Mouse (Mus musculus) stomach, embryonic 14.5 days (tissue): ENCODE data around the gene Fer1l4. TPM values are rescaled to one million over a fixed set of nuclear protein-coding genes. Genes with fewer than 3 reads are reported as not detected.

Source experiments
- ATAC-seq: fragments of 200-750 bp; cut with Nextera tagmentation; 2 replicates; pipeline ENCODE4 v1.8.0; 2017; ENCODE audit warnings: low read depth, moderate TSS enrichment; ENCODE audit not compliant: insufficient number of reproducible peaks, insufficient read depth, low FRiP score
- H3K27ac ChIP-seq: fragments of 300-500 bp; sonication (generic); 2 replicates; pipeline ENCODE4 v1.5.1; 2014; ENCODE audit warnings: mild to moderate bottlenecking, low read length, moderate library complexity, mixed read lengths
- H3K27me3 ChIP-seq: fragments of 300-500 bp; sonication (generic); 2 replicates; pipeline ENCODE4 v1.6.1; 2014; ENCODE audit warnings: low read length, control low read depth, mixed read lengths; ENCODE audit not compliant: control insufficient read depth, insufficient read depth
- H3K36me3 ChIP-seq: fragments of 300-500 bp; sonication (generic); 2 replicates; pipeline ENCODE4 v1.6.1; 2014; ENCODE audit warnings: mild to moderate bottlenecking, control low read depth, low read length, moderate library complexity, mixed read lengths; ENCODE audit not compliant: control insufficient read depth, insufficient read depth
- H3K4me1 ChIP-seq: fragments of 300-500 bp; sonication (generic); 2 replicates; pipeline ENCODE4 v1.6.1; 2014; ENCODE audit warnings: low read length, control low read depth, mixed read lengths; ENCODE audit not compliant: control insufficient read depth, insufficient read depth
- H3K4me2 ChIP-seq: fragments of 300-500 bp; sonication (generic); replicated peaks from 2 replicates; pipeline ENCODE4 v1.6.1; 2014; ENCODE audit warnings: low read depth, low read length, control low read depth
- H3K4me3 ChIP-seq: fragments of 300-500 bp; sonication (generic); 2 replicates; pipeline ENCODE4 v1.5.1; 2014; ENCODE audit warnings: low read depth, low read length, control low read depth
- H3K9ac ChIP-seq: fragments of 300-500 bp; sonication (generic); replicated peaks from 2 replicates; pipeline ENCODE4 v1.6.1; 2014; ENCODE audit warnings: low read depth, mild to moderate bottlenecking, control low read depth, low read length, moderate library complexity, mixed read lengths
- H3K9me3 ChIP-seq: fragments of 300-500 bp; sonication (generic); 2 replicates; pipeline ENCODE4 v1.6.1; 2016; ENCODE audit warnings: low read depth, low read length, control low read depth; ENCODE audit not compliant: control insufficient read depth
- WGBS: fragments of 180-500 bp; shearing (Covaris S2); extraction: QIAGEN DNeasy Blood & Tissue Kit; methylation state at CpG from one replicate; pipeline ENCODE4 v1.1.7; 2014; 5-methylcytosine and 5-hydroxymethylcytosine counted together
- polyA plus RNA-seq: library from polyadenylated mRNA; unstranded; fragments of >200 nt; fragmentation: Nextera tagmentation; extraction: Ambion mirVana; gene quantifications from 2 replicates; pipeline ENCODE4 v1.2.1, GENCODE M21; 2014

The Fer1l4 gene
- 0.78 and 1.6 TPM in 2 replicates for polyA plus RNA-seq

GRCm38 (mm10) chr2:156052816-156053215 lies at the start of gene Fer1l4:
TSS of gene Fer1l4 (minus strand) at chr2:156052947.
- Histone ChIP-seq H3K27me3 (no peaks in the 10 kb centered on the region), H3K36me3 (no peaks in the 10 kb centered on the region), H3K4me2 (no peak within 1 kb of the TSS), H3K4me3 (no peak within 1 kb of the TSS), H3K27ac (no peak within 1 kb of the TSS), H3K9me3 (no peaks in the 10 kb centered on the region), H3K4me1 (no peaks in the 10 kb centered on the region), H3K9ac (no peak within 1 kb of the TSS)
- peak; percentile 49 for ATAC-seq
- 66% methylated on average over 9 of the region's 9 CpGs for WGBS

GRCm38 (mm10) chr2:156091926-156092325 lies 39.2 kb upstream of the Fer1l4 start:
- 72% methylated on average over 5 of the region's 5 CpGs for WGBS
- no peak for ATAC-seq

GRCm38 (mm10) chr2:156089799-156090198 lies 37.1 kb upstream of the Fer1l4 start:
- ATAC-seq = no peak
- Histone ChIP-seq H3K4me2 (no peak overlapping the region), H3K4me1 (no peaks in the 10 kb centered on the region), H3K4me3 (no peak overlapping the region), H3K27ac (no peak overlapping the region), H3K9ac (no peak overlapping the region), H3K27me3 (no peaks in the 10 kb centered on the region), H3K9me3 (no peaks in the 10 kb centered on the region), H3K36me3 (peaks cover 4% of the 10 kb centered on the region)
- 81% methylated on average over 1 of the region's 1 CpGs for WGBS

More at GRCm38 (mm10) chr2:156091926-156092325, 39.2 kb upstream of the Fer1l4 start:
- H3K27me3 ChIP-seq = no peaks in the 10 kb centered on the region
- H3K9ac ChIP-seq = no peak overlapping the region
- no peaks in the 10 kb centered on the region for H3K4me1 ChIP-seq
- H3K9me3 ChIP-seq = no peaks in the 10 kb centered on the region
- H3K27ac ChIP-seq = no peak overlapping the region
- no peak overlapping the region for H3K4me2 ChIP-seq
- peaks cover 24% of the 10 kb centered on the region for H3K36me3 ChIP-seq
- no peak overlapping the region for H3K4me3 ChIP-seq

- Histone ChIP-seq H3K36me3 (peaks cover 4% of the 10 kb centered on the region; the same call in 1 of the 2 replicates), H3K27ac (no peak overlapping the region), H3K9me3 (no peaks in the 10 kb centered on the region), H3K9ac (no peak overlapping the region), H3K27me3 (no peaks in the 10 kb centered on the region), H3K4me2 (no peak overlapping the region), H3K4me1 (no peaks in the 10 kb centered on the region), H3K4me3 (no peak overlapping the region)
- no peak for ATAC-seq
- 86% methylated on average over 7 of the region's 7 CpGs for WGBS
Observed at GRCm38 (mm10) chr2:156087391-156088110, 34.8 kb upstream of the Fer1l4 start.

- no peak overlapping the region for H3K27ac ChIP-seq
- H3K9me3 ChIP-seq = no peaks in the 10 kb centered on the region
- no peak overlapping the region for H3K9ac ChIP-seq
- no peaks in the 10 kb centered on the region for H3K27me3 ChIP-seq
- no peaks in the 10 kb centered on the region for H3K36me3 ChIP-seq
- ATAC-seq = no peak
- H3K4me1 ChIP-seq = no peaks in the 10 kb centered on the region
- no peak overlapping the region for H3K4me3 ChIP-seq
- no peak overlapping the region for H3K4me2 ChIP-seq
- 81% methylated on average over 3 of the region's 3 CpGs for WGBS
Observed at GRCm38 (mm10) chr2:156084541-156084940, 31.8 kb upstream of the Fer1l4 start.

- Histone ChIP-seq H3K27me3 (no peaks in the 10 kb centered on the region), H3K36me3 (peaks cover 38% of the 10 kb centered on the region), H3K4me3 (no peak overlapping the region), H3K9me3 (no peaks in the 10 kb centered on the region), H3K27ac (no peak overlapping the region), H3K4me1 (no peaks in the 10 kb centered on the region), H3K4me2 (no peak overlapping the region), H3K9ac (no peak overlapping the region)
- 69% methylated on average over 7 of the region's 7 CpGs for WGBS
- ATAC-seq = no peak
Observed at GRCm38 (mm10) chr2:156080391-156080790, 27.6 kb upstream of the Fer1l4 start.

GRCm38 (mm10) chr2:156079674-156080073 lies 26.9 kb upstream of the Fer1l4 start:
- WGBS = 41% methylated on average over 4 of the region's 4 CpGs
- Histone ChIP-seq H3K9me3 (no peaks in the 10 kb centered on the region), H3K4me1 (no peaks in the 10 kb centered on the region), H3K27ac (no peak overlapping the region), H3K36me3 (peaks cover 44% of the 10 kb centered on the region), H3K4me2 (no peak overlapping the region), H3K9ac (no peak overlapping the region), H3K27me3 (no peaks in the 10 kb centered on the region), H3K4me3 (no peak overlapping the region)
- ATAC-seq = no peak

GRCm38 (mm10) chr2:156079183-156079560 lies 26.4 kb upstream of the Fer1l4 start:
- H3K27me3 ChIP-seq = no peaks in the 10 kb centered on the region
- H3K4me1 ChIP-seq = no peaks in the 10 kb centered on the region
- H3K4me2 ChIP-seq = no peak overlapping the region
- no peak overlapping the region for H3K9ac ChIP-seq
- ATAC-seq = no peak
- H3K4me3 ChIP-seq = no peak overlapping the region
- H3K9me3 ChIP-seq = no peaks in the 10 kb centered on the region
- no peak overlapping the region for H3K27ac ChIP-seq
- H3K36me3 ChIP-seq = peaks cover 49% of the 10 kb centered on the region
- 84% methylated on average over 8 of the region's 8 CpGs for WGBS
